Mouse (Mus musculus): Measurements from ENCODE around the gene Tut4. TPM values are rescaled to one million over a fixed set of nuclear protein-coding genes. Genes with fewer than 3 reads are reported as not detected.

Gene Tut4
- polyA plus RNA-seq, 1 experiment from 2014 or later = 92.0 TPM

- H3K27me3 ChIP-seq (ENCODE audit: control insufficient read depth, insufficient read depth, low read length) = no peaks in the 10 kb centered on the region
- no peak overlapping the region for H3K4me3 ChIP-seq (ENCODE audit: low read depth, low read length)
- DNase-seq (ENCODE audit: low spot score) = no peak
- no peak overlapping the region for H3K27ac ChIP-seq (ENCODE audit: low read depth, low read length)
- 90% methylated on average over 3 of the region's 3 CpGs for WGBS
- H3K4me2 ChIP-seq (ENCODE audit: low read depth, low read length, severe bottlenecking) = no peak overlapping the region
- H3K4me1 ChIP-seq (replicated peaks; ENCODE audit: control insufficient read depth, insufficient read depth, low read length) = peaks cover 28% of the 10 kb centered on the region
- ATAC-seq (replicated peaks; ENCODE audit: low FRiP score) = no peak
- no peaks in the 10 kb centered on the region for H3K9me3 ChIP-seq (ENCODE audit: control insufficient read depth, low read length)
- H3K36me3 ChIP-seq (ENCODE audit: control insufficient read depth, insufficient read depth, low read length) = no peaks in the 10 kb centered on the region
- H3K9ac ChIP-seq (ENCODE audit: low read length) = no peak overlapping the region
Measured at GRCm38 (mm10) chr4:108434781-108435180, 24.4 kb upstream of the Tut4 start.

- Histone ChIP-seq H3K9me3 (ENCODE audit: control insufficient read depth, low read length) (no peaks in the 10 kb centered on the region), H3K4me2 (ENCODE audit: low read depth, low read length, severe bottlenecking) (no peak overlapping the region), H3K36me3 (ENCODE audit: control insufficient read depth, insufficient read depth, low read length) (no peaks in the 10 kb centered on the region), H3K27me3 (ENCODE audit: control insufficient read depth, insufficient read depth, low read length) (no peaks in the 10 kb centered on the region), H3K27ac (ENCODE audit: low read depth, low read length) (no peak overlapping the region), H3K4me3 (ENCODE audit: low read depth, low read length) (no peak overlapping the region), H3K4me1 (replicated peaks; ENCODE audit: control insufficient read depth, insufficient read depth, low read length) (peaks cover 26% of the 10 kb centered on the region), H3K9ac (ENCODE audit: low read length) (no peak overlapping the region)
- WGBS = 70% methylated on average over 3 of the region's 3 CpGs
- no peak for DNase-seq (ENCODE audit: low spot score)
- ATAC-seq (replicated peaks; ENCODE audit: low FRiP score) = no peak
Measured at GRCm38 (mm10) chr4:108435646-108436045, 23.6 kb upstream of the Tut4 start.

- peaks cover 23% of the 10 kb centered on the region for H3K4me1 ChIP-seq (replicated peaks; ENCODE audit: control insufficient read depth, insufficient read depth, low read length)
- no peak overlapping the region for H3K4me3 ChIP-seq (ENCODE audit: low read depth, low read length)
- no peak overlapping the region for H3K4me2 ChIP-seq (ENCODE audit: low read depth, low read length, severe bottlenecking)
- no peaks in the 10 kb centered on the region for H3K36me3 ChIP-seq (ENCODE audit: control insufficient read depth, insufficient read depth, low read length)
- 72% methylated on average over 1 of the region's 1 CpGs for WGBS
- no peak overlapping the region for H3K27ac ChIP-seq (ENCODE audit: low read depth, low read length)
- DNase-seq (ENCODE audit: low spot score) (no peak), ATAC-seq (replicated peaks; ENCODE audit: low FRiP score) (no peak)
- no peaks in the 10 kb centered on the region for H3K9me3 ChIP-seq (ENCODE audit: control insufficient read depth, low read length)
- H3K9ac ChIP-seq (ENCODE audit: low read length) = no peak overlapping the region
- no peaks in the 10 kb centered on the region for H3K27me3 ChIP-seq (ENCODE audit: control insufficient read depth, insufficient read depth, low read length)
Measured at GRCm38 (mm10) chr4:108436225-108436624, 23.0 kb upstream of the Tut4 start.

GRCm38 (mm10) chr4:108438082-108438840 is 21.0 kb upstream of the Tut4 start:
- Histone ChIP-seq H3K4me2 (ENCODE audit: low read depth, low read length, severe bottlenecking) (no peak overlapping the region), H3K27ac (ENCODE audit: low read depth, low read length) (no peak overlapping the region), H3K27me3 (ENCODE audit: control insufficient read depth, insufficient read depth, low read length) (no peaks in the 10 kb centered on the region), H3K9me3 (ENCODE audit: control insufficient read depth, low read length) (no peaks in the 10 kb centered on the region), H3K36me3 (ENCODE audit: control insufficient read depth, insufficient read depth, low read length) (no peaks in the 10 kb centered on the region), H3K4me3 (ENCODE audit: low read depth, low read length) (no peak overlapping the region), H3K9ac (ENCODE audit: low read length) (no peak overlapping the region), H3K4me1 (replicated peaks; ENCODE audit: control insufficient read depth, insufficient read depth, low read length) (peaks cover 9% of the 10 kb centered on the region; the same call in 1 of the 2 replicates)
- no peak for ATAC-seq (replicated peaks; ENCODE audit: low FRiP score)
- no peak for DNase-seq (ENCODE audit: low spot score)
- 80% methylated on average over 6 of the region's 6 CpGs for WGBS

- Histone ChIP-seq H3K27me3 (ENCODE audit: control insufficient read depth, insufficient read depth, low read length) (no peaks in the 10 kb centered on the region), H3K9ac (ENCODE audit: low read length) (no peak overlapping the region), H3K27ac (ENCODE audit: low read depth, low read length) (no peak overlapping the region), H3K4me2 (ENCODE audit: low read depth, low read length, severe bottlenecking) (no peak overlapping the region), H3K9me3 (ENCODE audit: control insufficient read depth, low read length) (no peaks in the 10 kb centered on the region), H3K4me3 (ENCODE audit: low read depth, low read length) (no peak overlapping the region), H3K36me3 (ENCODE audit: control insufficient read depth, insufficient read depth, low read length) (no peaks in the 10 kb centered on the region), H3K4me1 (replicated peaks; ENCODE audit: control insufficient read depth, insufficient read depth, low read length) (no peaks in the 10 kb centered on the region; the same call in 1 of the 2 replicates)
- ATAC-seq (replicated peaks; ENCODE audit: low FRiP score) (no peak), DNase-seq (ENCODE audit: low spot score) (no peak)
- 74% methylated on average over 7 of the region's 7 CpGs for WGBS
Measured at GRCm38 (mm10) chr4:108448091-108448490, 11.1 kb upstream of the Tut4 start.

GRCm38 (mm10) chr4:108456028-108456427 is 3.2 kb upstream of the Tut4 start:
- Histone ChIP-seq H3K9ac (ENCODE audit: low read length) (no peak overlapping the region), H3K4me3 (ENCODE audit: low read depth, low read length) (no peak overlapping the region), H3K27ac (ENCODE audit: low read depth, low read length) (no peak overlapping the region), H3K4me2 (ENCODE audit: low read depth, low read length, severe bottlenecking) (no peak overlapping the region), H3K4me1 (replicated peaks; ENCODE audit: control insufficient read depth, insufficient read depth, low read length) (no peaks in the 10 kb centered on the region; the same call in 1 of the 2 replicates), H3K27me3 (ENCODE audit: control insufficient read depth, insufficient read depth, low read length) (no peaks in the 10 kb centered on the region), H3K36me3 (ENCODE audit: control insufficient read depth, insufficient read depth, low read length) (no peaks in the 10 kb centered on the region), H3K9me3 (ENCODE audit: control insufficient read depth, low read length) (no peaks in the 10 kb centered on the region)
- 92% methylated on average over 2 of the region's 2 CpGs for WGBS
- no peak for ATAC-seq (replicated peaks; ENCODE audit: low FRiP score)
- no peak for DNase-seq (ENCODE audit: low spot score)

- Histone ChIP-seq H3K27ac (ENCODE audit: low read depth, low read length) (no peak overlapping the region; the same call in 1 of the 2 replicates), H3K4me3 (ENCODE audit: low read depth, low read length) (no peak overlapping the region; the same call in 1 of the 2 replicates), H3K9ac (ENCODE audit: low read length) (peak overlapping the region; percentile 99; the same call in 1 of the 2 replicates), H3K9me3 (ENCODE audit: control insufficient read depth, low read length) (no peaks in the 10 kb centered on the region), H3K36me3 (ENCODE audit: control insufficient read depth, insufficient read depth, low read length) (no peaks in the 10 kb centered on the region; the same call in 1 of the 2 replicates), H3K4me2 (ENCODE audit: low read depth, low read length, severe bottlenecking) (peak overlapping the region; percentile 81; the same call in 1 of the 2 replicates), H3K27me3 (ENCODE audit: control insufficient read depth, insufficient read depth, low read length) (no peaks in the 10 kb centered on the region), H3K4me1 (replicated peaks; ENCODE audit: control insufficient read depth, insufficient read depth, low read length) (no peaks in the 10 kb centered on the region; the same call in 1 of the 2 replicates)
- WGBS = 36% methylated on average over 5 of the region's 5 CpGs
- DNase-seq (ENCODE audit: low spot score) (no peak), ATAC-seq (replicated peaks; ENCODE audit: low FRiP score) (no peak)
Measured at GRCm38 (mm10) chr4:108458201-108458741, 955 bp upstream of the Tut4 start.

GRCm38 (mm10) chr4:108460156-108460923 is 1.1 kb downstream of the Tut4 start:
- Histone ChIP-seq H3K4me3 (ENCODE audit: low read depth, low read length) (peak overlapping the region; percentile 99), H3K27ac (ENCODE audit: low read depth, low read length) (peak overlapping the region; percentile 99), H3K9ac (ENCODE audit: low read length) (peak overlapping the region; percentile 99), H3K4me2 (ENCODE audit: low read depth, low read length, severe bottlenecking) (peak overlapping the region; percentile 81), H3K36me3 (ENCODE audit: control insufficient read depth, insufficient read depth, low read length) (no peaks in the 10 kb centered on the region; the same call in 1 of the 2 replicates), H3K4me1 (replicated peaks; ENCODE audit: control insufficient read depth, insufficient read depth, low read length) (no peaks in the 10 kb centered on the region; the same call in 1 of the 2 replicates), H3K27me3 (ENCODE audit: control insufficient read depth, insufficient read depth, low read length) (no peaks in the 10 kb centered on the region), H3K9me3 (ENCODE audit: control insufficient read depth, low read length) (no peaks in the 10 kb centered on the region)
- ATAC-seq (replicated peaks; ENCODE audit: low FRiP score) (peak; percentile 60), DNase-seq (ENCODE audit: low spot score) (peak; percentile 81)
- under 1% methylated on average over 45 of the region's 59 CpGs for WGBS
